Mouse (Mus musculus) hindbrain, embryonic 13.5 days (tissue): ENCODE results near the gene Spsb1. TPM values are rescaled to one million over a fixed set of nuclear protein-coding genes. Genes with fewer than 3 reads are reported as not detected.

Experiments
- ATAC-seq: fragments of 200-750 bp; cut with Nextera tagmentation; 2 replicates; pipeline ENCODE4 v1.8.0; 2017; ENCODE audit warnings: moderate TSS enrichment; ENCODE audit not compliant: low FRiP score
- H3K27ac ChIP-seq: fragments of 300-500 bp; sonication (generic); 2 replicates; pipeline ENCODE4 v1.5.1; 2015; ENCODE audit warnings: inconsistent platforms, mild to moderate bottlenecking, moderate library complexity
- H3K27me3 ChIP-seq: fragments of 300-500 bp; sonication (generic); 2 replicates; pipeline ENCODE4 v1.6.1; 2015; ENCODE audit warnings: mild to moderate bottlenecking, inconsistent platforms
- H3K36me3 ChIP-seq: fragments of 300-500 bp; sonication (generic); 2 replicates; pipeline ENCODE4 v1.6.1; 2015; ENCODE audit warnings: mild to moderate bottlenecking, inconsistent platforms
- H3K4me1 ChIP-seq: fragments of 300-500 bp; sonication (generic); replicated peaks from 2 replicates; pipeline ENCODE4 v1.6.1; 2015; ENCODE audit warnings: inconsistent platforms
- H3K4me2 ChIP-seq: fragments of 300-500 bp; sonication (generic); 2 replicates; pipeline ENCODE4 v1.6.1; 2015; ENCODE audit warnings: inconsistent platforms, mild to moderate bottlenecking, moderate library complexity
- H3K4me3 ChIP-seq: fragments of 300-500 bp; sonication (generic); 2 replicates; pipeline ENCODE4 v1.5.1; 2015; ENCODE audit warnings: mild to moderate bottlenecking, inconsistent platforms
- H3K9ac ChIP-seq: fragments of 300-500 bp; sonication (generic); 2 replicates; pipeline ENCODE4 v1.6.1; 2015; ENCODE audit warnings: mild to moderate bottlenecking, inconsistent platforms
- H3K9me3 ChIP-seq: fragments of 300-500 bp; sonication (generic); 2 replicates; pipeline ENCODE4 v1.6.1; 2016; ENCODE audit warnings: inconsistent platforms
- WGBS: fragments of 180-500 bp; shearing (Covaris S2); methylation state at CpG from one replicate; pipeline ENCODE4 v1.1.7; 2015; 5-methylcytosine and 5-hydroxymethylcytosine counted together
- polyA plus RNA-seq: library from polyadenylated mRNA; unstranded; fragments of >200 nt; fragmentation: Nextera tagmentation; extraction: Ambion mirVana; gene quantifications from 2 replicates; pipeline ENCODE4 v1.2.1, GENCODE M21; 2015

Gene Spsb1
- polyA plus RNA-seq, 1 experiment from 2014 or later, result 7.2 TPM

DNA sequence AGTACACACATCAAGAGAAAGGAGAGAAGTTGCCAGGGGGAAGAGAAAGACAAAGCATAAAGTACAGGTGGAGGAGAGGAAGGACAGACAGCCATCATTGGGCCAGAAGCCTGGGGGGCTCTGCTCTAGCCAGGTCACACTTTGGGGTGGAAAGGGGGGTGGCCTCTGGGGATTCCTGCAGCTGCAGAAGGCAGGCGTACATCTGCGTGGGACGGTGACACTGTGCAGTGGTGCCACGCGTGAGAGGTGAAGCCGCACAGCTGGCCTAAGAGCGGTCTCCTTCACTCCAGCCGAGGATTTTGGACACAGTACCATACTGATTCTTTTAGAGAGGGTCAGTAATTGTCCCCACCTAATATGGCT is 37.8 kb upstream of the Spsb1 start:
- no peak overlapping the region for H3K9ac ChIP-seq
- H3K36me3 ChIP-seq, result no peaks in the 10 kb centered on the region
- no peak overlapping the region for H3K4me3 ChIP-seq
- ATAC-seq, result no peak
- WGBS, result 92% methylated on average over 8 of the region's 8 CpGs
- H3K27me3 ChIP-seq, result no peaks in the 10 kb centered on the region
- H3K9me3 ChIP-seq, result no peaks in the 10 kb centered on the region
- H3K4me2 ChIP-seq, result no peak overlapping the region
- H3K4me1 ChIP-seq, result peaks cover 31% of the 10 kb centered on the region
- no peak overlapping the region for H3K27ac ChIP-seq

DNA sequence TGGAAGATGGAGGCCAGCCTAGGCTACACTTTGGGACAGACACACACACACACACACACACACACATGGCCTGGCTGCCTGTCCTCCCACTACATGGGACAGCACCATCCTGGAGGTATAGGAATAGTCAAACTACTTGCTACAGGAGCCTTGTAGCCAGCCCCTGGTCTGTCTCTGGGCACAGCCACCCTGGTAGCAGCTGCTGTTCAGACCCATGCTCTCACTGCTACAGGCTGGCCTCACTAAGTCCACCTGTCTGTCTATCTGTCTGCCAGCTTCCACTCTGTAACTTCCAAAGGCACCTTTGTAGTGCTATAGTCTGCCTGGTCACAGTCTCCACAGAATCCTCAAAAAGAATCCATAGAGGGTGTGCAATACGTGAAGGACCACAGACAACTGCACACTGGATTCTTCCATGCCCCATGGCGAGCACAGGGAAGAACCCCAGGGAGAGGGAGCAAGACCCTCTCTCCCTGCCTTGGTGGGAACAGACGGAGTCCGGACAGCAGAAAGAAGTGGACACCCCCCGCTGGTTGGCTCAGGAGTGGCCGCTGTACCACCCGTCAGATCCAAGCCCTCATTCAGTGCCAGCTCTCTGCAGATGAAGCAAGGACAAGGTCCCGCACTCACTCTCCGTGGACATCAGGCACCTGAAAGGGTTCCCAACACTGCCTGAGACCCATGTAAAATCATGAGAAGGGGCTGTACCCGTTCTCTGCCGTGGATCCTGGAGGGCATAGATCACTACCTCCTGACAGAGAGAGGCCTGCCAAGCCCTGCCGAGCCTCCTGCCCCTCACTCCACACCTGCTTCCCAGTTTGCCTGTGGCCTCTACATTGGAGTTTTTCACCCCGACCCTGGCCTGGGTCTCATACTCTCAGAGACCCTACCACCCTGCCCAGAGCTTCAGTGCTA is 37.2 kb upstream of the Spsb1 start:
- Histone ChIP-seq H3K4me1 (peaks cover 31% of the 10 kb centered on the region), H3K27me3 (no peaks in the 10 kb centered on the region), H3K36me3 (no peaks in the 10 kb centered on the region), H3K27ac (no peak overlapping the region), H3K4me3 (no peak overlapping the region), H3K4me2 (no peak overlapping the region), H3K9me3 (no peaks in the 10 kb centered on the region), H3K9ac (no peak overlapping the region)
- 74% methylated on average over 13 of the region's 13 CpGs for WGBS
- ATAC-seq, result no peak

DNA sequence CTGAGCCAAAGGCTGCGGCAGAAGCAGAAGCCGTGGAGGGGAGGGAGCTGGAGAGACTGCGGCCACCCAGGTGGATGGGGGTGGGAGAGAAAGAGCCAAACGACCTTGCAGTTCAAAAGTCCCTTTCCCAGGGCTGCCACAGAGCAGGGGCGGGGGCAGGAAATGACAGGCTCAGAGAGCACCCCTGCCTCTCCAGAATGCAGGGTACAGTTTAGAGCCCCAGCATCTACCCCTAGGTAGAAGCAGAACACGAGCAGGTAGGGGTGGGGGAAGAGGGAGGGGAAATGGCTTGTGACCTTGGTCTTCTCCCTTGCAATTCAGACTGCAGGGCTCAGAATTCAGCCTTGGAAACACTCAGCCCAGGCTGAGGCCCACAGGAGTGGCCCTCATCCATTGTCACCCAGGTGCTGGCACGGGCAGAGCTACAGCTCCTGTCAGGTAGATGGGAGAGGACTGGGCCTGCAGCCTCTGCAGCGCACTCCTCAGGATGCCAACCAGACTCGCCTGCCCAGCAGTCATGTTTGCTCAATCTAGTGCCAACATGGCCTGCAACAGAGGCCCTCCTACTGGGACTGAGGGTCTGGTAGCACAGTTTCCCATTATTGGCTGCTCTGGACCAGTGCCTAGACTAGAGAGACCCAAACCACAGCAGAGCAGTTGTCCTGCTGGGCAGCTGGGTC is 36.3 kb upstream of the Spsb1 start:
- Histone ChIP-seq H3K9ac (peak overlapping the region; percentile 49; the same call in 1 of the 2 replicates), H3K4me2 (no peak overlapping the region)
- 23% methylated on average over 8 of the region's 9 CpGs for WGBS

DNA sequence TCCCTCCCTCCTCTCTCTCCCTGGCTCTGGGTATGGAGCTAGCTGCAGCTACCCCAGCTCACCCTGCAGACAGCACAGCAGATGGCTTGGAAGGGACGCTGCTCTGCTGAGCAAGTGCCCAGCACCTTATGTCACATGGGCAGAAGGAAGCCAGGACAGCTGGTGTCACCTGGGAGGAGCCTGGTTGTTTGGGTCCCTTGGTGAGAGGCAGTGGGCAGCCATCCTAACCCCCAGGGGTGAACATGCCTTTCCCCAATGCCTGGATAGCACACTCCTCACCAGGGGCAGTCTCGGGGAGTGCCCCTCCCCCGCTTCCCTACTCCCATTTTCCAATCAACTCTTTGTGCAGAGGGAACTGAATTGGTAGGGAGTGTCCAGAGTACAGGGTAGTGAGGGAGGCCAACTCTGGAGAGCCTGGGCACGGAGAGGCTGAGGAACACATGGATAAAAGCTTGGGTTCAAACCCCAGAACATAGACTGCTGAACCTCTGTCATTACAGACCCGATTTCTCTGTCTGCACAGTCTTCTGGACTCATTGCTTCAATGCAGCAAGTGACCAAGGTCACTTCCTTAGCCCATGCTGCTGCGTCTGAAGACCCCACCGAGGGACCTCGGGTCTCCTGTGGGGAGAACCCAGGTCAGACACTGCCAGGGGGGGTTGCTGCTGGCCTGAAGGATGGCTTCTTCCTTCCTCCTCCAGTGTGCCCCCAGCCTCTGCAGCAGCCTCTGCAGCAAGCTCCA is 35.5 kb upstream of the Spsb1 start:
- no peaks in the 10 kb centered on the region for H3K9me3 ChIP-seq
- H3K4me1 ChIP-seq, result peaks cover 31% of the 10 kb centered on the region
- ATAC-seq, result peak; percentile 33; the same call in 1 of the 2 replicates
- H3K9ac ChIP-seq, result peak overlapping the region; percentile 49; the same call in 1 of the 2 replicates
- 4% methylated on average over 8 of the region's 8 CpGs for WGBS
- H3K36me3 ChIP-seq, result no peaks in the 10 kb centered on the region
- H3K4me2 ChIP-seq, result no peak overlapping the region
- no peaks in the 10 kb centered on the region for H3K27me3 ChIP-seq
- H3K4me3 ChIP-seq, result no peak overlapping the region
- H3K27ac ChIP-seq, result no peak overlapping the region

More for the DNA sequence above, 36.3 kb upstream of the Spsb1 start:
- no peaks in the 10 kb centered on the region for H3K27me3 ChIP-seq
- H3K4me3 ChIP-seq, result no peak overlapping the region
- H3K27ac ChIP-seq, result no peak overlapping the region
- no peak for ATAC-seq
- peaks cover 31% of the 10 kb centered on the region for H3K4me1 ChIP-seq
- H3K36me3 ChIP-seq, result no peaks in the 10 kb centered on the region
- no peaks in the 10 kb centered on the region for H3K9me3 ChIP-seq

DNA sequence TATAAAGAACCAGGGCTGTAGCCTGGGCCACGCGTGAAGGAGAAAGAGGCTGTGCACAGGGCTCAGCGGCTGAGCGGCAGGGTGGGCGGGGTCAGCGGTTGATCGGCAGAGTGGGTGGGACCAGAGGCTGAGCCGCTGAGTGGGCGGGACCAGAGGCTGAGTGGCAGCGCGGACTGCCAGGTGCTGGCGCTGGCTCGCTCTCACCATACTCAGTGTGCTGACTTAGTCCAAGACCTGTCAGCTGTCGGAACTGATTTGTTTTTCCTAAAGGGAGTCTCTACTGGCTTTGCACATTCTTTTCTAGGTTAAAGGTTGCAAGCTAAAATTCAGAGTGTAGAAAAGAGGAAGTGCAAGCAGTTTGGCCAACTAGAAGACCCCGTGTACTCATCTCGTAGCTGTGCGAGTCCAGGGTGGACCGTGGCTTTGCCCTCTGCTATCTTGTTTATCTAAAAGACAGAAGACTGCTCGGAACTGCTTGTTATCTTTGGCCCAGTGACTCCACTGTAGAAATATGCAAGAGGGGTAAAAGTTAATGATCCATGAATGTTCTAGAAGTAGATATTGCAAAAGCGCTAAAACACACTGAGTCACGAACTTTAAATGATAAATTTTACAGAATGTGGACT is 34.2 kb upstream of the Spsb1 start:
- Histone ChIP-seq H3K4me3 (peak overlapping the region; percentile 25), H3K36me3 (no peaks in the 10 kb centered on the region), H3K4me1 (peaks cover 31% of the 10 kb centered on the region), H3K27ac (peak overlapping the region; percentile 50), H3K27me3 (0 out of 2 replicates have a peak, but pooled peaks cover 3% of the 10 kb centered on the region), H3K9me3 (no peaks in the 10 kb centered on the region), H3K4me2 (peak overlapping the region; percentile 53), H3K9ac (peak overlapping the region; percentile 55)
- 10% methylated on average over 21 of the region's 21 CpGs for WGBS
- ATAC-seq, result peak; percentile 88

DNA sequence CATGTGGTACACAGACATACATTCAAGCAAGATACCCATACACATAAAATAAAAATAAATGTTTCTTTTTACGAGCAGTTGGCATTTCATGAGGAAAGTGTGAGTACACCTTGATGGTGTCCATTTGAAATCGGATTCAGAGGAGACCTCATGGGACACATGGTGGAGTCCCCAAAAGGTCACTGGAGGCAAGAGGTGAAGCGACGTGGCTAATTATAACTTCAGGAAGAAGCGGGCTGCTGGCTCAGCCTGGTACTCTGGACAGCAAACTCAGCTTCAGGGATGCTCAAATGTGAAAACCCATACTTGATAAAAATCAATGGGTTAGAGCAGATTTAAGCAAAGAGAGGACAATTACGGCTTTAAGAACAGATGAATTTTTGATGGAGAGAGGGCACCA is 33.5 kb upstream of the Spsb1 start:
- Histone ChIP-seq H3K4me2 (peak overlapping the region; percentile 53), H3K9ac (peak overlapping the region; percentile 55; the same call in 1 of the 2 replicates), H3K27ac (peak overlapping the region; percentile 50), H3K4me3 (peak overlapping the region; percentile 25), H3K9me3 (no peaks in the 10 kb centered on the region), H3K36me3 (no peaks in the 10 kb centered on the region), H3K27me3 (0 out of 2 replicates have a peak, but pooled peaks cover 3% of the 10 kb centered on the region), H3K4me1 (peaks cover 31% of the 10 kb centered on the region)
- no peak for ATAC-seq
- 72% methylated on average over 6 of the region's 6 CpGs for WGBS

DNA sequence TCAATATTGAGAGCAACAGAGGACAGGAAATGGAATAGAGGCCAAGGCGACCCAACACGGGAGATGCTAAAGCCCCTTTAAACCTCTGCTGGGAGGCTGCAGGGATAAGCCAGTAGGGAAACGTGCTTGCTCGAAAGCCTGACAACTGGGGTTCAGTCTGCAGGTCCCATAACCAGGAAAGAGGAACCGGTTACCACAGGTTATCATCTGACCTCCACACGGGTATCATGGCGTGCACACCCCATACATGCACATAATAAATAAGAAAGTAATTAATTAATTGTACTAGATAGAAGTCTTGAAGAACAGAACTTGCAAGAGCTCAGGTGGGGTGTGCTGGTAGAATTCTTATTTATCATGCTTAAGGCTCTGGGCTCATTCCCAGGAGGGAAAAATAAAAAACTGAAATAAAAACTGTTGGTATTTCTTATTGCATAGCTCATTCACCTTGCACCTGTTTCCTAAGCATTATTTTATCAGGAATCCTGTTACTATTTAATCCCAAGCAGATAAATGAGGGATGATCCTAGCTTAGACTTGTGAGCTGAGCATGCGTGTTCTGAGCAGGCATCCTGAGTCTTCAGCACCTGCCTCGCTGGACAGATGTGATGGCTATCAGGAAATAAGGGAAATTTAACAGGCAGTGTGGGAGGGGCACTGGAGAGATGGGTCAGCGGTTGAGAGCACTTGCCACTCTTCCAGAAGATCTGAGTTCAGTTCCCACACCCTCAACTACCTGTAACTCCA is 32.0 kb upstream of the Spsb1 start:
- Histone ChIP-seq H3K9ac (no peak overlapping the region), H3K27ac (no peak overlapping the region), H3K27me3 (0 out of 2 replicates have a peak, but pooled peaks cover 3% of the 10 kb centered on the region), H3K4me3 (no peak overlapping the region), H3K4me1 (peaks cover 31% of the 10 kb centered on the region), H3K36me3 (no peaks in the 10 kb centered on the region), H3K4me2 (no peak overlapping the region), H3K9me3 (no peaks in the 10 kb centered on the region)
- 87% methylated on average over 10 of the region's 10 CpGs for WGBS
- ATAC-seq, result no peak

DNA sequence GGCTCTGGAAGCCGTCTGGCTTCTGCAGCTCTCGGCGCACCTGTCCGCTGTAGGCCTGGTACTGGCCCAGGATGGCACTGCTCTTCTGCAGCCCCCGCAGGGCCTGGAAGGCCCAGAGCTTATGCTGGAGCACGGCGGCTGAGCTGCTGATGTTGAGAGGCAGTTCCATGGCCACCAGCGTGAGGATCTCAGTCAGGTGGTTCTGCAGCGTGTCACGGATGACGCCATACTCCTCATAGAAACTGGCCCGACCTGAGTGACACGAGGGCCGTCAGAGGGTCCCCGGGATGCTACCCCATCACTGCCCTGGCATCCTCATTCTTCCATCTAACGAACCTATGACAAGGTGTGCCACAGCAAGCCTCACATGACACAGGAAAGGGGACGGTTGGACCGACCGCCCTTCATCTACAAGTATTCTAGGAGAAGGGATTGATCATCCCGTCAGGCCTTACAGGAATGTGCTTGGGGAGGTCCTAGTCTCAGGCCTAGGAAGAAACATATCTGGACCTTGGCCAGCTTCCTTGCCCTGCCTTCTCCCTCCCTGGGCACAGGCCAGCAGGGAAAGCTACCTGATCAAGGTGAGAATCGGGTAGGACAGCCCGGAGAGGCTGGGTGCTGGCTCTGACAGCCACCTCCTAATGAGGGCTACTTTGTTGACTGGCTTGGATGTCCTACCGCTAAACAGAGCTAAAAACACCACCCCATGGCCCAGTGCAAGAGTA is 29.2 kb upstream of the Spsb1 start:
- no peaks in the 10 kb centered on the region for H3K36me3 ChIP-seq
- ATAC-seq, result no peak
- peaks cover 20% of the 10 kb centered on the region for H3K4me1 ChIP-seq
- no peak overlapping the region for H3K27ac ChIP-seq
- H3K27me3 ChIP-seq, result 0 out of 2 replicates have a peak, but pooled peaks cover 3% of the 10 kb centered on the region
- H3K4me3 ChIP-seq, result no peak overlapping the region
- H3K4me2 ChIP-seq, result no peak overlapping the region
- H3K9me3 ChIP-seq, result no peaks in the 10 kb centered on the region
- WGBS, result 94% methylated on average over 23 of the region's 23 CpGs
- no peak overlapping the region for H3K9ac ChIP-seq

DNA sequence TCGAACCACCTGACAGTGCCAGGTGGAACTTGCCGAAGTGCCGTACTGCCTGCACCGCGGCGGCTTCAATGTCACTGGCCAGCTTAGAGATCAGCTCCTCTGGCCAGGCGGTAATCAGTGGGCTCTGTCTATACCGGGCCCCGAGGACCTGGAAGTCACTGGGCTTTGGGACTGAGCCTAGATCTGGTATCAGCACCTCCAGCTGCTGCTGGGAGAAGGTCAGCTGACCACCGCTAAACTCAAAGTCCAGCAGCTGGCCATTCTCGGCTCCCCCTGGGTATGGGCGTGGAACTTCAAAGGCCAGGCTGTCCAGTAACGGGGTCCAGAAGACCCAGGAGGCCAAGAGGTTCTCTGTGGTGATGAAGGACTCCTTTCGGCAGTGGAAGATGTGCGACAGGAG is 27.3 kb upstream of the Spsb1 start:
- Histone ChIP-seq H3K9ac (no peak overlapping the region), H3K36me3 (no peaks in the 10 kb centered on the region), H3K27me3 (0 out of 2 replicates have a peak, but pooled peaks cover 3% of the 10 kb centered on the region), H3K9me3 (no peaks in the 10 kb centered on the region), H3K4me1 (peaks cover 27% of the 10 kb centered on the region), H3K27ac (no peak overlapping the region), H3K4me3 (no peak overlapping the region), H3K4me2 (no peak overlapping the region)
- 86% methylated on average over 15 of the region's 15 CpGs for WGBS
- ATAC-seq, result no peak

DNA sequence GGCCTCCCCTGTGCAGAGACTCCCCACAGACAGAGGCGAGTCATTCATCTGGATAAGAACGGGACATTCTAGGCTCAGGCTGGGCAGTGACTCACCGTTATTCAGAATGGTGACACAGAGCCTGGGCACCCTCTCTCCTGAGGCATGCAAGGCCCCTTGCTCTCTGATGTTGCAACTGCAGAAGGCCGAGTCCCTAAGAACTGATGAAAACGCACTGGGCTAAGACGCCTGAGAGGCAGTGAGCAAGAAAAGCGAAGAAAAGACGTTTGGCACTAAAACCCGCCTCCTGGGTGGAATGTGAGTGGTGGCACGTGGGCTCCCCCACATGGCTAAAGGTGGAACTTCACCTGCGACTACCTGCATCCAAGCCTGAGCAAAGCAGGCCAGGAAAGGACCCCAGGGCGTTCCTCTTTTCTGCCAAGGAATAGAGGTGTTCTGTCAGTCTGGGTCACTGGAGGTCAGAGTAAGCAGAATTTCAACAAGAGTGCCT is 25.0 kb upstream of the Spsb1 start:
- Histone ChIP-seq H3K27ac (peak overlapping the region; percentile 55), H3K4me1 (peaks cover 27% of the 10 kb centered on the region), H3K4me3 (peak overlapping the region; percentile 22), H3K9ac (peak overlapping the region; percentile 56; the same call in 1 of the 2 replicates), H3K27me3 (no peaks in the 10 kb centered on the region), H3K36me3 (no peaks in the 10 kb centered on the region), H3K9me3 (no peaks in the 10 kb centered on the region), H3K4me2 (peak overlapping the region; percentile 47)
- 4% methylated on average over 12 of the region's 12 CpGs for WGBS
- peak; percentile 62 for ATAC-seq
